Mouse (Mus musculus) stomach, postnatal 0 days (tissue): ENCODE data around the gene Frzb. TPM values are rescaled to one million over a fixed set of nuclear protein-coding genes. Genes with fewer than 3 reads are reported as not detected.

Source experiments
- ATAC-seq: fragments of 200-750 bp; cut with Nextera tagmentation; 2 replicates; pipeline ENCODE4 v1.8.0; 2017; ENCODE audit not compliant: low FRiP score, low TSS enrichment
- DNase-seq: peaks from one replicate; pipeline ENCODE4 v3.0.0-alpha.2; 2016; ENCODE audit warnings: low spot score
- H3K27ac ChIP-seq: fragments of 300-500 bp; sonication (generic); replicated peaks from 2 replicates; pipeline ENCODE4 v1.5.1; 2014; ENCODE audit warnings: mild to moderate bottlenecking, control low read depth
- H3K27me3 ChIP-seq: fragments of 300-500 bp; sonication (generic); 2 replicates; pipeline ENCODE4 v1.6.1; 2014; ENCODE audit warnings: low read length; ENCODE audit not compliant: control insufficient read depth, insufficient read depth
- H3K36me3 ChIP-seq: fragments of 300-500 bp; sonication (generic); 2 replicates; pipeline ENCODE4 v1.6.1; 2014; ENCODE audit warnings: low read length, mixed read lengths; ENCODE audit not compliant: control insufficient read depth, insufficient read depth
- H3K4me1 ChIP-seq: fragments of 300-500 bp; sonication (generic); replicated peaks from 2 replicates; pipeline ENCODE4 v1.6.1; 2014; ENCODE audit warnings: antibody characterized with exemption; ENCODE audit not compliant: control insufficient read depth, insufficient read depth
- H3K4me2 ChIP-seq: fragments of 300-500 bp; sonication (generic); replicated peaks from 2 replicates; pipeline ENCODE4 v1.6.1; 2014; ENCODE audit warnings: low read depth, mild to moderate bottlenecking, control low read depth, moderate library complexity
- H3K4me3 ChIP-seq: fragments of 300-500 bp; sonication (generic); 2 replicates; pipeline ENCODE4 v1.5.1; 2014; ENCODE audit warnings: low read depth, low read length, control low read depth
- H3K9ac ChIP-seq: fragments of 300-500 bp; sonication (generic); 2 replicates; pipeline ENCODE4 v1.6.1; 2014; ENCODE audit warnings: mild to moderate bottlenecking, low read length, control low read depth, mixed read lengths
- H3K9me3 ChIP-seq: fragments of 300-500 bp; sonication (generic); 2 replicates; pipeline ENCODE4 v1.6.1; 2016; ENCODE audit warnings: low read length; ENCODE audit not compliant: control insufficient read depth
- CTCF ChIP-seq: IDR thresholded peaks from 2 replicates; pipeline ENCODE4 v1.5.1; 2016; ENCODE audit warnings: antibody characterized with exemption, low read depth, mild to moderate bottlenecking, moderate library complexity
- EP300 ChIP-seq: optimal IDR thresholded peaks from 2 replicates; pipeline ENCODE3; 2016; ENCODE audit warnings: antibody characterized with exemption
- WGBS: fragments of 180-500 bp; shearing (Covaris S2); extraction: QIAGEN DNeasy Blood & Tissue Kit; methylation state at CpG from one replicate; pipeline ENCODE4 v1.1.7; 2014; 5-methylcytosine and 5-hydroxymethylcytosine counted together
- polyA plus RNA-seq: library from polyadenylated mRNA; unstranded; fragments of >200 nt; fragmentation: Nextera tagmentation; extraction: Ambion mirVana; gene quantifications from 2 replicates; pipeline ENCODE4 v1.2.1, GENCODE M21; 2015

The Frzb gene
- polyA plus RNA-seq, 1 experiment from 2014 or later: 1.6 TPM

- no peak overlapping the region for H3K4me2 ChIP-seq
- WGBS: 69% methylated on average over 10 of the region's 10 CpGs
Measured at GRCm38 (mm10) chr2:80445491-80445890, 1.9 kb downstream of the Frzb start.

GRCm38 (mm10) chr2:80444418-80445365, 2.7 kb downstream of the Frzb start:
- Histone ChIP-seq H3K4me2 (no peak overlapping the region), H3K9ac (no peak overlapping the region), H3K4me3 (no peak overlapping the region), H3K27ac (no peak overlapping the region), H3K4me1 (no peaks in the 10 kb centered on the region; the same call in 1 of the 2 replicates), H3K27me3 (peaks cover 4% of the 10 kb centered on the region; the same call in 1 of the 2 replicates), H3K9me3 (no peaks in the 10 kb centered on the region), H3K36me3 (no peaks in the 10 kb centered on the region)
- WGBS: 64% methylated on average over 14 of the region's 14 CpGs
- no peak for ATAC-seq
- TF ChIP-seq CTCF (no peak), EP300 (no peak)
- no peak for DNase-seq

More at GRCm38 (mm10) chr2:80445491-80445890, 1.9 kb downstream of the Frzb start:
- Histone ChIP-seq H3K9me3 (no peaks in the 10 kb centered on the region), H3K27ac (no peak overlapping the region), H3K27me3 (peaks cover 4% of the 10 kb centered on the region; the same call in 1 of the 2 replicates), H3K9ac (no peak overlapping the region), H3K4me1 (no peaks in the 10 kb centered on the region; the same call in 1 of the 2 replicates), H3K36me3 (no peaks in the 10 kb centered on the region), H3K4me3 (no peak overlapping the region)
- ATAC-seq (no peak), DNase-seq (no peak)
- TF ChIP-seq EP300 (no peak), CTCF (no peak)

- TF ChIP-seq EP300: no peak
- peak; percentile 44 for TF ChIP-seq CTCF
- Histone ChIP-seq H3K9ac (no peak overlapping the region), H3K9me3 (no peaks in the 10 kb centered on the region), H3K36me3 (no peaks in the 10 kb centered on the region), H3K27ac (no peak overlapping the region), H3K27me3 (peaks cover 4% of the 10 kb centered on the region; the same call in 1 of the 2 replicates), H3K4me3 (no peak overlapping the region), H3K4me1 (no peaks in the 10 kb centered on the region; the same call in 1 of the 2 replicates), H3K4me2 (no peak overlapping the region)
- WGBS: 93% methylated on average over 2 of the region's 2 CpGs
- no peak for DNase-seq
- no peak for ATAC-seq
Measured at GRCm38 (mm10) chr2:80443962-80444361, 3.5 kb downstream of the Frzb start.

- H3K4me1 ChIP-seq: no peaks in the 10 kb centered on the region; the same call in 1 of the 2 replicates
- H3K27ac ChIP-seq: no peak overlapping the region
- ATAC-seq (no peak), DNase-seq (no peak)
- no peaks in the 10 kb centered on the region for H3K9me3 ChIP-seq
- H3K4me2 ChIP-seq: no peak overlapping the region
- H3K27me3 ChIP-seq: no peaks in the 10 kb centered on the region; the same call in 1 of the 2 replicates
- H3K4me3 ChIP-seq: no peak overlapping the region
- no peaks in the 10 kb centered on the region for H3K36me3 ChIP-seq
- WGBS: 86% methylated on average over 3 of the region's 3 CpGs
- no peak overlapping the region for H3K9ac ChIP-seq
- TF ChIP-seq EP300: no peak
- no peak for TF ChIP-seq CTCF
Measured at GRCm38 (mm10) chr2:80441386-80441785, 6.0 kb downstream of the Frzb start.

DNA sequence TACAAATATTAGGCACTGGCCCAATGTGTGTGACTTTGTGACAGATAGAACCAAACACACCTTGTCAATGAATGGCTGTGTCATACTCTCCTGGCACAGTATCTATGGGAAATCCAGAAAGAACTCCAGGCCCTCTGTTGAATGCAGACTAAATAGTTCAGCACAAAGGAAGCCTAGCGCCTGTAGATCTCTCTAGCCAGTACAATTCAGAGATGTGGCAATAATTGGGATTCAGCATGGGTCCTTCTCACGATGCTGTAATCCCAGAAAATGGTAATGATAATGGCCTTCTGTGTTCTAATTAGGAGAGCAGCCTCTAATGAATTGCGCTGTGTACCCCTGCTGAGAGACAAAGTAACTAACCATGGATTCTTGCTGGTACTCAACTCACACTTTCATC, 8.6 kb downstream of the Frzb start:
- H3K27ac ChIP-seq: no peak overlapping the region
- no peaks in the 10 kb centered on the region for H3K9me3 ChIP-seq
- no peak overlapping the region for H3K4me2 ChIP-seq
- H3K9ac ChIP-seq: no peak overlapping the region
- DNase-seq (no peak), ATAC-seq (no peak)
- no peak for TF ChIP-seq CTCF
- TF ChIP-seq EP300: no peak
- no peaks in the 10 kb centered on the region for H3K27me3 ChIP-seq
- no peak overlapping the region for H3K4me3 ChIP-seq
- no peaks in the 10 kb centered on the region for H3K36me3 ChIP-seq
- no peaks in the 10 kb centered on the region for H3K4me1 ChIP-seq
- WGBS: 79% methylated on average over 3 of the region's 3 CpGs

DNA sequence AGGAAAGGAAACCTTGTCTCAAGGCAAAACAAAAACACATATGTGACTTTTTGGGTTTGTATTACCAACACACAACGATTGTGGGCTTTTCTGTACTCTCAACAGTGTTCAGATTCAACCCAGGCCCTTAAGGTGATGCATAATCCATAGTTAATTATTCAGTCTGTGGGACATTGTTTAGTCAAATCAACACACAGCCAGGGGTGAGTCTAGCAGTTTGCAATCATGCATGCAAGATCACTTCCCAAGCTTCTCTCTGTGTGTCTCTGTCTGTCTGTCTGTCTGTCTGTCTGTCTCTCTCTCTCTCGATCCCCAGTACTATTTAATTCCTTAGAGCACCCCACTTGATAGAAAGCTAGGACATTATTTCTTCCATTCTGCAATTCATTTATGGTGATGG, 10.0 kb downstream of the Frzb start:
- Histone ChIP-seq H3K4me1 (no peaks in the 10 kb centered on the region), H3K4me3 (no peak overlapping the region), H3K27me3 (no peaks in the 10 kb centered on the region), H3K4me2 (no peak overlapping the region), H3K9ac (no peak overlapping the region), H3K9me3 (no peaks in the 10 kb centered on the region), H3K27ac (no peak overlapping the region), H3K36me3 (no peaks in the 10 kb centered on the region)
- no peak for DNase-seq
- no peak for ATAC-seq
- 69% methylated on average over 2 of the region's 2 CpGs for WGBS
- TF ChIP-seq EP300 (no peak), CTCF (no peak)
